Mouse (Mus musculus) leukemia stem cell, adult 10-12 weeks (primary cell): Measurements from ENCODE around the gene Tap2. TPM values are rescaled to one million over a fixed set of nuclear protein-coding genes. Genes with fewer than 3 reads are reported as not detected.

Experiments
- polyA plus RNA-seq: library from polyadenylated mRNA; stranded (reverse); fragments of >175 nt; gene quantifications from 2 replicates; pipeline ENCODE4 v1.2.3, GENCODE M21; 2012; ENCODE audit warnings: low replicate concordance

Gene Tap2
- polyA plus RNA-seq = 95.0 and 101 TPM in 2 replicates

GRCm38 (mm10) chr17:34203444-34203843 lies at the start of gene Tap2:
TSS of gene Tap2 (plus strand) at chr17:34203527.

GRCm38 (mm10) chr17:34187261-34187916 lies 15.9 kb upstream of the Tap2 start, which contains the start of the genes Tap1 and Psmb9:
TSS of gene Tap1 (plus strand) at chr17:34187553.
TSS of gene Psmb9 (minus strand) at chr17:34187764.

GRCm38 (mm10) chr17:34196941-34197894 lies 6.1 kb upstream of the Tap2 start, which contains the start of gene Psmb8:
TSS of gene Psmb8 (plus strand) at chr17:34197721.

GRCm38 (mm10) chr17:34238706-34239105 lies 35.4 kb downstream of the Tap2 start, which contains the start of gene H2-Ob:
TSS of gene H2-Ob (plus strand) at chr17:34238903.

GRCm38 (mm10) chr17:34257594-34258375 lies 54.5 kb downstream of the Tap2 start, which contains the start of gene H2-Ab1:
TSS of gene H2-Ab1 (plus strand) at chr17:34257689.

Other genes with a start within 250 kb of the Tap2 start
- 51.6 and 65.2 TPM in 2 replicates for gene Vps52, start 247.7 kb upstream of the Tap2 start, polyA plus RNA-seq
- 29.1 and 64.5 TPM in 2 replicates for gene Rps18, start 247.5 kb upstream of the Tap2 start, polyA plus RNA-seq
- gene H2-K1, start 203.2 kb upstream of the Tap2 start, polyA plus RNA-seq = 253 and 752 TPM in 2 replicates
- 42.1 and 63.7 TPM in 2 replicates for gene Ring1, start 178.8 kb upstream of the Tap2 start, polyA plus RNA-seq
- 50.7 and 105 TPM in 2 replicates for gene H2-Ke6, start 175.5 kb upstream of the Tap2 start, polyA plus RNA-seq
- gene Slc39a7, start 171.8 kb upstream of the Tap2 start, polyA plus RNA-seq = 36.5 and 105 TPM in 2 replicates
- 269 and 299 TPM in 2 replicates for gene Rxrb, start 171.7 kb upstream of the Tap2 start, polyA plus RNA-seq
- 8.5 and 40.3 TPM in 2 replicates for gene Col11a2, start 164.1 kb upstream of the Tap2 start, polyA plus RNA-seq
- gene H2-Oa, start 111.2 kb upstream of the Tap2 start, polyA plus RNA-seq = 9.6 and 71.7 TPM in 2 replicates
- gene H2-DMa, start 84.0 kb upstream of the Tap2 start, polyA plus RNA-seq = 29.6 and 120 TPM in 2 replicates
- 446 and 549 TPM in 2 replicates for gene Brd2, start 80.9 kb upstream of the Tap2 start, polyA plus RNA-seq
- 73.6 and 78.6 TPM in 2 replicates for gene H2-DMb2, start 60.2 kb upstream of the Tap2 start, polyA plus RNA-seq
- 2.3 and 4.0 TPM in 2 replicates for gene H2-DMb1, start 50.5 kb upstream of the Tap2 start, polyA plus RNA-seq
- gene Tap1, start 16.0 kb upstream of the Tap2 start, polyA plus RNA-seq = 20.7 and 59.1 TPM in 2 replicates
- 14.5 and 26.2 TPM in 2 replicates for gene Psmb9, start 15.8 kb upstream of the Tap2 start, polyA plus RNA-seq
- 66.5 and 100 TPM in 2 replicates for gene Psmb8, start 5.8 kb upstream of the Tap2 start, polyA plus RNA-seq
- 5.9 and 8.8 TPM in 2 replicates for gene H2-Ob, start 35.4 kb downstream of the Tap2 start, polyA plus RNA-seq
- gene H2-Ab1, start 54.2 kb downstream of the Tap2 start, polyA plus RNA-seq = 211 and 1,423 TPM in 2 replicates
- gene H2-Aa, start 84.3 kb downstream of the Tap2 start, polyA plus RNA-seq = 8.9 and 82.4 TPM in 2 replicates
- 27.3 and 40.7 TPM in 2 replicates for gene H2-Eb1, start 102.3 kb downstream of the Tap2 start, polyA plus RNA-seq
- gene H2-Eb2, start 122.1 kb downstream of the Tap2 start, polyA plus RNA-seq = 0.07 and 0.10 TPM in 2 replicates
- gene Btnl2, start 151.3 kb downstream of the Tap2 start, polyA plus RNA-seq = 0.58 and 0.80 TPM in 2 replicates
- not detected in 2 replicates for gene Btnl1, start 173.6 kb downstream of the Tap2 start, polyA plus RNA-seq
- gene BC051142, start 195.3 kb downstream of the Tap2 start, polyA plus RNA-seq = not detected in 2 replicates